Mouse (Mus musculus) hindbrain, embryonic 13.5 days (tissue): Measurements from ENCODE around the gene Cfd. TPM values are rescaled to one million over a fixed set of nuclear protein-coding genes. Genes with fewer than 3 reads are reported as not detected.

Experiments
- ATAC-seq: fragments of 200-750 bp; cut with Nextera tagmentation; 2 replicates; pipeline ENCODE4 v1.8.0; 2017; ENCODE audit warnings: moderate TSS enrichment; ENCODE audit not compliant: low FRiP score
- H3K27ac ChIP-seq: fragments of 300-500 bp; sonication (generic); 2 replicates; pipeline ENCODE4 v1.5.1; 2015; ENCODE audit warnings: inconsistent platforms, mild to moderate bottlenecking, moderate library complexity
- H3K27me3 ChIP-seq: fragments of 300-500 bp; sonication (generic); 2 replicates; pipeline ENCODE4 v1.6.1; 2015; ENCODE audit warnings: mild to moderate bottlenecking, inconsistent platforms
- H3K36me3 ChIP-seq: fragments of 300-500 bp; sonication (generic); 2 replicates; pipeline ENCODE4 v1.6.1; 2015; ENCODE audit warnings: mild to moderate bottlenecking, inconsistent platforms
- H3K4me1 ChIP-seq: fragments of 300-500 bp; sonication (generic); replicated peaks from 2 replicates; pipeline ENCODE4 v1.6.1; 2015; ENCODE audit warnings: inconsistent platforms
- H3K4me2 ChIP-seq: fragments of 300-500 bp; sonication (generic); 2 replicates; pipeline ENCODE4 v1.6.1; 2015; ENCODE audit warnings: inconsistent platforms, mild to moderate bottlenecking, moderate library complexity
- H3K4me3 ChIP-seq: fragments of 300-500 bp; sonication (generic); 2 replicates; pipeline ENCODE4 v1.5.1; 2015; ENCODE audit warnings: mild to moderate bottlenecking, inconsistent platforms
- H3K9ac ChIP-seq: fragments of 300-500 bp; sonication (generic); 2 replicates; pipeline ENCODE4 v1.6.1; 2015; ENCODE audit warnings: mild to moderate bottlenecking, inconsistent platforms
- H3K9me3 ChIP-seq: fragments of 300-500 bp; sonication (generic); 2 replicates; pipeline ENCODE4 v1.6.1; 2016; ENCODE audit warnings: inconsistent platforms
- WGBS: fragments of 180-500 bp; shearing (Covaris S2); methylation state at CpG from one replicate; pipeline ENCODE4 v1.1.7; 2015; 5-methylcytosine and 5-hydroxymethylcytosine counted together
- polyA plus RNA-seq: library from polyadenylated mRNA; unstranded; fragments of >200 nt; fragmentation: Nextera tagmentation; extraction: Ambion mirVana; gene quantifications from 2 replicates; pipeline ENCODE4 v1.2.1, GENCODE M21; 2015

The Cfd gene
- polyA plus RNA-seq, 1 experiment from 2014 or later = not detected

DNA sequence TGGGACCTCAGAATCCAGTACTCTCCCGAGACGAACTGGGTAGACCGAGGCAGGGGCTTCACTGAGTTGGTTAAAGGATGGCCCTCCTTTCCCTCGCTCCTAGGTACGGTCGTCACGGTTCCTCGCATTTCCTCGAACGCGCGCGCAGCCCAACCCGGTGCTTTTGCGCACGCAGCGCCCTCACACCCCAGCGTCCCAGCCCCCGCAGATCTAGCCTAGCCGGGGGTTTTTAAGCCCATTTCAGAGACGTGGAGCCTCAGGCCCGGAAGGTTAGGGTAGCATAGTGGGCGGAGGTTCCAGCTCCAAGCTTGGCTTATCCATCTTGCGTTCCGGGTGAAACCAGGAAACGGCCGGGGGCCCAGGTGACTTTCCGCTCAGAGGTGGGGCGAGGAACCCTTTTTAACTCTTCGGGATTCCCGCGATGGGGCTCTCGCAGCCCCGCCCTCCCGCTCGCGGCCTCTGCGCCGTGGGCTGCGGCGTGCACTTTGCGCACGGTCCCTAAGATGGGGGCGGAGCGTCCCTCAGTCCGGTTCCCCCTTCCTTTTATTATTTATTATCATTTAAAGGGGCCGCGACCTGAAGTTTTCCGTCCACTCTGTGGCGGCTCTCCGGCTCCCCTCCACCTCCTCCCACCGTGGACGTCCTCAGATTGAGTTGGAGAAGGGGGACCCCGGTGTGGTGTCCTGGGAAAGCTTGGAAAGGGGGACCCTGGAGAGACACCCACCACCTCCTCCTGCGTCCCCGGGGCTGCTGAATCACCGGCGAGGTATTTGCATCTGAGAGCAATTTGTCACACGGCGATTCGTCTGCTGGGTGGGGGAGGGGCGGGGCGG, 36.1 kb downstream of the Cfd start, which contains the start of gene Arid3a:
Arid3a (plus strand) TSS at position 553 of the 833 bp plus-strand sequence.
- no peaks in the 10 kb centered on the region for H3K9me3 ChIP-seq

DNA sequence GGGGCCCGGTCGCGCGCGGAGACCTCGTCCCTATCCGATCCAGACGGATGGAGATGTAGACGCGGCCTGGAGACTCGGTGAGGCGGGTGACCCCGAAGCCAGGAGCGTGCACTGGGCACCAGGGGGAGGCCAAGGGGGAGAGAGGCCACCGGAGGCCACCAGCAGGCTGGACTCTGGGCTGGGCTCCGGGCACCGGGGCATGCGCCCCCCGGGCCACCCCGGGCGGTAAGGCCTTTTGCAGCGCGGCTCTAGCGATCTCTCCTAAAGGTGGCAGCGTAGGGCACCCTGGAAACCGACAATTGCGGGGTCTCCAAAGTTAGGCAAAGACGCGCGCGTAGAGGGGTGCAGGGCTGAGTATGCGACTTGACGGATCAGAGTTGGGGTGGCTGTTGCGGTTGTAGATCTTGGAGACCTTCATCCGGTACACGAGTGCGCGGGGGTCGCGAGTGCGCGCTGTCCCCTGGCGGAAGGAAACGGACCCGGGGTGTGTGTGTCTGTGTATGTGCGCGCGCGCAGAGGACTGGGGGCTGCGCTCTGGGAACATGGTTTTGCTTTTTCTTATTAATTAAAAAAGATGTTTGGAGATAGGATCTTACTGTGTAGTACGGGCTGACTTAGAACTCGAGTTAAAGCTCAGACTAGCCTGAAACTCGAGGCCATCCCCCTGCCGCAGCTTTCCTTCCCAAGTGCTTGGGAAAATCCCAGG, 36.8 kb downstream of the Cfd start:
- Histone ChIP-seq H3K9ac (peak overlapping the region; percentile 95), H3K4me2 (peak overlapping the region; percentile 89), H3K36me3 (peaks cover 17% of the 10 kb centered on the region), H3K9me3 (no peaks in the 10 kb centered on the region), H3K27ac (peak overlapping the region; percentile 94), H3K4me3 (peak overlapping the region; percentile 87), H3K27me3 (peaks cover 21% of the 10 kb centered on the region), H3K4me1 (peaks cover 53% of the 10 kb centered on the region)
- under 1% methylated on average over 54 of the region's 54 CpGs for WGBS
- peak; percentile 53 for ATAC-seq

More for the DNA sequence above, 36.1 kb downstream of the Cfd start, which contains the start of gene Arid3a:
- Histone ChIP-seq H3K4me3 (peak within 1 kb of the TSS; percentile 87), H3K36me3 (peaks cover 9% of the 10 kb centered on the region), H3K9ac (peak within 1 kb of the TSS; percentile 95), H3K27me3 (peaks cover 29% of the 10 kb centered on the region), H3K27ac (peak within 1 kb of the TSS; percentile 94), H3K4me1 (peaks cover 48% of the 10 kb centered on the region), H3K4me2 (peak within 1 kb of the TSS; percentile 89)
- WGBS = under 1% methylated on average over 63 of the region's 63 CpGs
- ATAC-seq = peak; percentile 73

DNA sequence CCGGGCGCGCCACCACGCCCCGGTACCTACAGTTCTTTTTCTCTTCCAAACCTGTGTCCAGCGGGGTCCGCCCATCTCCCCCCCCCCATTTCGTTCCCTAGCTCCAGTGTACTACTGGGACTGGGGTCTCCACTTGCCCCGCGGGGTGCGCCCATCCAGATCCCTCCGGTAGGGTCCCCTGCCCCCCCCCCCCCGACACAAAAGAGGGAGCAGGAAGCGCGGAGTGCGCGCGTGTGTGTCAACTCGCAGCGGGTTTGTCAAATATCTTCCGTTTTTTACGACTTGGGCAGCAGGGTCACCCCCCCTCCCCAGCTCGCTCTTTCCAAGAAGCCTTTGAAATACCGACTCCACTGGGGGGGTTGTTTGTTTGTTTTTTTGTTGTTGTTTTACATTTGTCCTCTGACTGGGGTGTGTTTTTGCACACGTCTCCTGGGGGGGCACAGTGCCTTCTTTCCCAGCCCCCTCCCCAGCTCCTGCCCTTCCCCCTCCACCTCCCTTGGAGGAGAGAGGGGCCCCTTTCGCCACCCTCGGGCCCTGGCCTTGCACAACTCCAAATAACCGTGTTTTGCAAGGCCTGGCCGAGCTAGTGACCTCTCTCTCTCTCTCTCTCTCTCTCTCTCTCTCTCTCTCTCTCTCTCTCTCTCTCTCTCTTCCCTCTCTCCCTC, 37.5 kb downstream of the Cfd start:
- Histone ChIP-seq H3K36me3 (peaks cover 24% of the 10 kb centered on the region), H3K4me2 (peak overlapping the region; percentile 89), H3K9me3 (no peaks in the 10 kb centered on the region), H3K9ac (peak overlapping the region; percentile 95), H3K4me3 (peak overlapping the region; percentile 87), H3K4me1 (peaks cover 60% of the 10 kb centered on the region), H3K27ac (peak overlapping the region; percentile 94), H3K27me3 (peaks cover 14% of the 10 kb centered on the region)
- WGBS = 1% methylated on average over 28 of the region's 29 CpGs
- ATAC-seq = no peak

DNA sequence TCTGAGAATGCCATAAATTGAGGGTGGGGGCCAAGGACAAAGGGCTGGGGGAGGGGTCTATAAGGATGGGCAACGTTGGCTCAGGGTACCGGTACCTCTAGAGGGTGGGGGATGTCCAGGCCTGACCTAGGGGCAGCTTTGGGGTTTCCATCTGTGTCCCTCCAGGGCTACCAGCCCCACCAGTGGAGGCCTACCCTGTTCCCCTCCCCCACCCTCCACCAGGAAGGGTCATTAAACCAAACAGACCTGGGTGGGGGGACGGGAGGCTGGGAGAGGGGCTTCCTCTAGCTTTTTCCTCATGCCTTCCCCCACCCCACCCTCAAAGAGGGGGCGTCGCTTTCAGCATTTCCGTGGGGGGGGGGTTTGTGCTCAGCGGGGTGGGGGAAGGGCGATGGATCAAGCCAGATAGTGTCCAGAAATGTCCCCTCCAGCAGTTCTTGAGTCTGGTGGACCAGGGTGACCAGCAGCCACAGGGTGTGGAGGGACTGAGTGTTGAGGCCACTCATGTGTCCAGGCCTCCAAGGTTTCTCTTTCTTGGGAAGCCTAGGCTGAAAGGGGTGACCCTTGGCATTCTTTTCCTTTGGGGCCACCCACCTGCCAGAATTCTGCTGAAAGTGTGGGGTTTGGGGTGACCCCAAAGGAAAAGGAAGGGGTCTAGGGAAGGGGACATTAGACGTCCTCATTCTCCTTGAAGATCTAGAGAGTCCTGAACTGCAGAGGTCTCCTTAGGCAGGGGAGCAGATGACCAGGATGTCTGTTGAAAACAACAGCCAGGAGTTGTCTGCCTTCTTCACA, 38.5 kb downstream of the Cfd start:
- peak overlapping the region; percentile 94 for H3K27ac ChIP-seq
- peaks cover 27% of the 10 kb centered on the region for H3K36me3 ChIP-seq
- peak overlapping the region; percentile 87 for H3K4me3 ChIP-seq
- peak overlapping the region; percentile 89 for H3K4me2 ChIP-seq
- peaks cover 69% of the 10 kb centered on the region for H3K4me1 ChIP-seq
- peak overlapping the region; percentile 95 for H3K9ac ChIP-seq
- WGBS = 22% methylated on average over 9 of the region's 9 CpGs
- peaks cover 5% of the 10 kb centered on the region; the same call in 1 of the 2 replicates for H3K27me3 ChIP-seq
- no peaks in the 10 kb centered on the region for H3K9me3 ChIP-seq
- ATAC-seq = no peak

DNA sequence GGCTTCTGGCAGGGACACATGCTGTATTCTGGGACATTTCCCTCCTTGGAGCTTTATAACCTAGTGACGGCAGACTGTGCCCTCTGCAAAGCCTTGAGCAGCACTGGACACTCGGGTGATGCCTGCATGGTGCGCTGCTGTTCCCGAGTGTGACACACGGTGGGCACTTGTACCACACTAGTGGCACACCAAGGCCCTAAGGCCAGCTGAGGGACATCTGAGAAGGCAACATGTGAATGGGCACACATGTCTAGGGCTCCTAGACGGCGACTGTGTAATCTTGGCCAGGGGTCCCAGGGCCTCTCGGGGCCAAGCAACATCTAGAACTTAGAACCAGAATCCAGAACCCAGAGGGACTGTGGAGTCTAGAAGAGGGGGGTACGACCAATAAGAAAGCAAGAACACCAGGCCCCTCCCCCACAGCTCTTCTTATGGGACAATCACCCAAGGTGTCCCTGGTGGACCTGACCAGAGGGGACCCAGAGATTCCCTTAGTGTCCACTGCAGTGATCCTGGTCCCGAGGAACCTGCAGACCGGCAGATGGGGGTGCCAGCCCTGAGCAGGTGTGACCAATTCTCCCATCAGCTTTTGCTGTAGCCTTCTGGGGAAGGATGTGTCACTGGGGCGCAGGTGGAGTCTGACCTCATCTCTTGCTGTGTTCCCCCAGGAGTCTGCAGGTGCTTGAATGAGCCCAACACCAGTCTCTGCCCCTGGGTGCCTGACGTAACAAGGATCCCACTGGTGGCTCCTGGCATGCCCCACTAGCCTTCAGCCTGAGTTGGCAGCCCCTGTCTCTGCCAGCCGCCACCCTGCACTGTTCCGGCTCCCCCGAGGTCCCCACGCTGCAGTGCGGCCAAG, 39.5 kb downstream of the Cfd start:
- peak overlapping the region; percentile 95 for H3K9ac ChIP-seq
- H3K4me2 ChIP-seq = peak overlapping the region; percentile 89
- peak overlapping the region; percentile 87; the same call in 1 of the 2 replicates for H3K4me3 ChIP-seq
- no peak for ATAC-seq
- WGBS = 80% methylated on average over 18 of the region's 18 CpGs
- peak overlapping the region; percentile 60 for H3K27ac ChIP-seq
- H3K4me1 ChIP-seq = peaks cover 78% of the 10 kb centered on the region
- H3K36me3 ChIP-seq = peaks cover 27% of the 10 kb centered on the region
- H3K27me3 ChIP-seq = no peaks in the 10 kb centered on the region
- H3K9me3 ChIP-seq = no peaks in the 10 kb centered on the region

DNA sequence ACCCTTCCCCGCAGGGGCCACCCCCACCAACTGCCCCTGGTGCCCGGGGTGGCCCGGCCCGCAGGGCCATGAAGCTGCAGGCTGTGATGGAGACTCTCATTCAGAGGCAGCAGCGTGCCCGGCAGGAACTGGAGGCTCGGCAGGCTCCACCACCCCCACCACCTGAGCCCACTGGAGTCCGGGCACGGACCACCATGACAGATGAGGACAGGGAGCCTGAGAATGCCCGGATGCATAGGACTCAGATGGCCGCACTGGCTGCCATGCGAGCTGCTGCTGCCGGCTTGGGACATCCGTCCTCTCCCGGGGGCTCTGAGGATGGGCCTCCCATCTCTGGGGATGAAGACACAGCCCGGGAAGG, 40.2 kb downstream of the Cfd start:
- Histone ChIP-seq H3K4me2 (peak overlapping the region; percentile 15; the same call in 1 of the 2 replicates), H3K4me1 (peaks cover 79% of the 10 kb centered on the region), H3K36me3 (peaks cover 27% of the 10 kb centered on the region), H3K4me3 (no peak overlapping the region), H3K9me3 (no peaks in the 10 kb centered on the region), H3K27ac (peak overlapping the region; percentile 60), H3K27me3 (no peaks in the 10 kb centered on the region), H3K9ac (peak overlapping the region; percentile 95)
- ATAC-seq = no peak
- whole genome bisulfite sequencing = 58% methylated on average over 16 of the region's 16 CpGs

DNA sequence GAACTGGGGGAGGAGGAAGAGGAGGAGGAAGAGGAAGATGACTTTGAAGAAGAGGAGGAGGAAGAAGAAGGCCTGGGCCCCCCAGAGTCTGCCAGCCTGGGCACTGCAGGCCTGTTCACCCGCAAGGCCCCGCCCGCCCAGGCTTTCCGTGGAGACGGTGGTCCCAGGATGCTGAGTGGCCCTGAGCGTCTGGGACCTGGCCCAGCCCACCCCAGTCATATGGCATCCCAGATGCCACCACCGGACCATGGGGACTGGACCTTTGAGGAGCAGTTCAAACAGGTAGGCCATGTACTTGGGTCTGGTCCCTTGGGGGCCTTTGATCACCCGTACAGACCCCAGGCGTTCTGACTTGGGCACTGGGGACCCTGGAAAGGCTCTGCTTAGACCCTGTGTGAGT, 41.1 kb downstream of the Cfd start:
- Histone ChIP-seq H3K27ac (peak overlapping the region; percentile 23; the same call in 1 of the 2 replicates), H3K27me3 (no peaks in the 10 kb centered on the region), H3K36me3 (peaks cover 27% of the 10 kb centered on the region), H3K9ac (no peak overlapping the region), H3K4me1 (peaks cover 79% of the 10 kb centered on the region), H3K4me2 (no peak overlapping the region), H3K4me3 (no peak overlapping the region), H3K9me3 (no peaks in the 10 kb centered on the region)
- WGBS = 85% methylated on average over 9 of the region's 9 CpGs
- ATAC-seq = no peak

DNA sequence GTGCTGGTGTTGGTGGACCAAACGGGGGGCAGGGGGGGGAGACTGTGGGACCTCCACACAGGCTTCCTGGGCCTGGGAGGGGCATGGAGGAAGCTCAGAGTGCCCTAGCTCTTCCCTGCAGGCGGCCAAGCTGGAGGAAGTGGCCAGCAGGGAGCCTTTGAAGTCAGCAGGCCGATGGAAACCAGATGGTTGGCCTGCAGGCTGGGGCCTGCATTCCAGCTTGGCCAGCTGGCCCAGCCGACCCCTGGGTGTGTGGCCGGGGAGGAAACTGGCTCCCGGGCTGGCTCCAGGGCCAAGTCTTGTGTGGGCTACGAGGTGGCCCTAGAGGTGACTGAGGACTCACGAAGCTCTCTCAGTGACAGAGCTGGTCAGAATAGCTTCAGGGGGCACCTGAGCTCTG, 42.1 kb downstream of the Cfd start:
- no peaks in the 10 kb centered on the region for H3K9me3 ChIP-seq
- no peak overlapping the region for H3K4me3 ChIP-seq
- peaks cover 27% of the 10 kb centered on the region for H3K36me3 ChIP-seq
- H3K27ac ChIP-seq = peak overlapping the region; percentile 71
- H3K4me1 ChIP-seq = peaks cover 88% of the 10 kb centered on the region
- no peak for ATAC-seq
- no peaks in the 10 kb centered on the region for H3K27me3 ChIP-seq
- H3K9ac ChIP-seq = peak overlapping the region; percentile 57
- 15% methylated on average over 8 of the region's 8 CpGs for WGBS
- H3K4me2 ChIP-seq = 0 out of 2 replicates have a peak overlapping the region, but pooled peaks have one; percentile 4

DNA sequence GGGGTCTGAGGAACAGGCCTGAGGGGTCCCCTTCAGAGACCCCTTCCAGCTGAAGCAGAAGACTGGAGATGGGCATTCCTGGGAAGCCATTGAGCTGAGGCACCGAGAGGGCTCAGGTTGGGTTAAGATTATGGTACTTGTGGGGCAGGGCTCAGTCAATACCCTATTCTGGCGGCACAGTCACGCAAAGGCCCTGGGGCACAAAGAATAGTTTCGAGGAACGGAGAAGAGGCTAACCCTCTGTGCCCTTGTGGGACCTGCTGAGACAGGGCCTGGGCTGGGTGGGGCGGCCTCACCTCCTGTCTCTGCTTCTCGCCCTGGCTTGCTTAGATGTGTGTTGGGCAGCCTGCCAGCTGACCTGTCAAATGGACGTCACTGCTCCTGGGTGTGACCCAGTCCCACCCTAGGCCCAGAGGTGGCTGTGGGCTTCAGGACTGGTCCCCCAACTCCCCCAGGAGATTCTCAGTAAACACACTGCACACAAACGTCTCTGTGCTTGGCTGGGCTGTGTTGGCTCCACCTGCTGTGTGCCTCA, 42.6 kb downstream of the Cfd start:
- Histone ChIP-seq H3K9ac (peak overlapping the region; percentile 57), H3K36me3 (peaks cover 32% of the 10 kb centered on the region), H3K9me3 (no peaks in the 10 kb centered on the region), H3K4me1 (peaks cover 92% of the 10 kb centered on the region), H3K4me2 (no peak overlapping the region), H3K4me3 (no peak overlapping the region), H3K27ac (peak overlapping the region; percentile 71), H3K27me3 (no peaks in the 10 kb centered on the region)
- no peak for ATAC-seq
- 51% methylated on average over 9 of the region's 9 CpGs for WGBS

DNA sequence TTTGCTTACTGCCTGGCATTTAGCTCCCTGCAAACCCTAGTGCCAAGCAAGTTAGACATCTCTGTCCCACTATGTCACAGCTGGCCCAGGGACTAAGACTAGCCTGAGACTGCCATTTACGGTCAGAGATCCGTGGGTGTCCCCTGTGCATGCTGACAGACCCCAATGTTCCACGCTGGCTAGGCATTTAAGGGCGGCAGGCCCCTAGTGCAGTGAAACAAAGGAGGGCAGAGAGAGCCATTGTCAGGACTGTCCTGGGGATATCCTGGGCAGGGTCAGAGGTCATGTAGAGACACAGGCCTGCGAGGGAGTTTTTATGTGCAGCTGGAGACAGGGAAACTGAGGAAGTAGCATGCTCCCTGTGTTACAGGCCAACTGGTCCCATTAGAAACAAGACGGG, 43.2 kb downstream of the Cfd start:
- Histone ChIP-seq H3K27ac (peak overlapping the region; percentile 71), H3K27me3 (no peaks in the 10 kb centered on the region), H3K4me3 (no peak overlapping the region), H3K4me1 (peaks cover 90% of the 10 kb centered on the region), H3K9me3 (no peaks in the 10 kb centered on the region), H3K9ac (peak overlapping the region; percentile 57), H3K36me3 (peaks cover 33% of the 10 kb centered on the region), H3K4me2 (no peak overlapping the region)
- no peak for ATAC-seq
- WGBS = 22% methylated on average over 6 of the region's 6 CpGs
